Mouse (Mus musculus) spleen, postnatal 4 days (tissue): ENCODE data around the gene Dip2b.

Source experiments
- DNase-seq, 2 experiments: peaks; one replicate each; pipeline ENCODE4 v3.0.0; 2022; ENCODE audit warnings: low spot score in 2 of 2

Dip2b gene

GRCm38 (mm10) chr15:100218018-100218417 is 179.6 kb downstream of the Dip2b start:
- DNase-seq, result no peak

- DNase-seq, result no peak
These were observed 180.9 kb downstream of the Dip2b start for GRCm38 (mm10) chr15:100219396-100219795.

GRCm38 (mm10) chr15:100220916-100221315 is 182.5 kb downstream of the Dip2b start:
- no peak for DNase-seq

GRCm38 (mm10) chr15:100225381-100225780 is 186.9 kb downstream of the Dip2b start:
- no peak for DNase-seq

GRCm38 (mm10) chr15:100225891-100226290 is 187.4 kb downstream of the Dip2b start:
- DNase-seq, result no peak

- peak in 1 of 2 experiments; percentile 38 for DNase-seq
These were observed 188.7 kb downstream of the Dip2b start for GRCm38 (mm10) chr15:100227031-100227662.

GRCm38 (mm10) chr15:100227663-100228534 is 189.4 kb downstream of the Dip2b start, which contains the start of gene Atf1:
Gene Atf1 (plus strand): TSS chr15:100227819.
- DNase-seq, result peak; percentile 92 to 97

- no peak for DNase-seq
These were observed 190.3 kb downstream of the Dip2b start for GRCm38 (mm10) chr15:100228535-100229336.

GRCm38 (mm10) chr15:100230655-100231054 is 192.2 kb downstream of the Dip2b start:
- DNase-seq, result no peak

GRCm38 (mm10) chr15:100231616-100232525 is 193.4 kb downstream of the Dip2b start:
- no peak for DNase-seq

GRCm38 (mm10) chr15:100235208-100235965 is 196.9 kb downstream of the Dip2b start:
- no peak for DNase-seq

- no peak for DNase-seq
These were observed 198.5 kb downstream of the Dip2b start for GRCm38 (mm10) chr15:100236952-100237351.

- no peak for DNase-seq
These were observed 203.3 kb downstream of the Dip2b start for GRCm38 (mm10) chr15:100241780-100242179.

- no peak for DNase-seq
These were observed 207.5 kb downstream of the Dip2b start for GRCm38 (mm10) chr15:100245951-100246350.

- DNase-seq, result no peak
These were observed 208.8 kb downstream of the Dip2b start for GRCm38 (mm10) chr15:100247296-100247695.

GRCm38 (mm10) chr15:100248665-100249433 is 210.4 kb downstream of the Dip2b start:
- no peak for DNase-seq

- DNase-seq, result no peak
These were observed 212.8 kb downstream of the Dip2b start for GRCm38 (mm10) chr15:100251153-100251780.

GRCm38 (mm10) chr15:100256386-100256785 is 217.9 kb downstream of the Dip2b start:
- no peak for DNase-seq

GRCm38 (mm10) chr15:100257305-100257704 is 218.8 kb downstream of the Dip2b start:
- DNase-seq, result no peak
